Mouse (Mus musculus): ENCODE data around the gene Gm20518. TPM values are rescaled to one million over a fixed set of nuclear protein-coding genes. Genes with fewer than 3 reads are reported as not detected.

Gm20518 gene
- total and polyA plus RNA-seq, 2 experiments from 2014 or later = 0.07 to 0.76 TPM

DNA sequence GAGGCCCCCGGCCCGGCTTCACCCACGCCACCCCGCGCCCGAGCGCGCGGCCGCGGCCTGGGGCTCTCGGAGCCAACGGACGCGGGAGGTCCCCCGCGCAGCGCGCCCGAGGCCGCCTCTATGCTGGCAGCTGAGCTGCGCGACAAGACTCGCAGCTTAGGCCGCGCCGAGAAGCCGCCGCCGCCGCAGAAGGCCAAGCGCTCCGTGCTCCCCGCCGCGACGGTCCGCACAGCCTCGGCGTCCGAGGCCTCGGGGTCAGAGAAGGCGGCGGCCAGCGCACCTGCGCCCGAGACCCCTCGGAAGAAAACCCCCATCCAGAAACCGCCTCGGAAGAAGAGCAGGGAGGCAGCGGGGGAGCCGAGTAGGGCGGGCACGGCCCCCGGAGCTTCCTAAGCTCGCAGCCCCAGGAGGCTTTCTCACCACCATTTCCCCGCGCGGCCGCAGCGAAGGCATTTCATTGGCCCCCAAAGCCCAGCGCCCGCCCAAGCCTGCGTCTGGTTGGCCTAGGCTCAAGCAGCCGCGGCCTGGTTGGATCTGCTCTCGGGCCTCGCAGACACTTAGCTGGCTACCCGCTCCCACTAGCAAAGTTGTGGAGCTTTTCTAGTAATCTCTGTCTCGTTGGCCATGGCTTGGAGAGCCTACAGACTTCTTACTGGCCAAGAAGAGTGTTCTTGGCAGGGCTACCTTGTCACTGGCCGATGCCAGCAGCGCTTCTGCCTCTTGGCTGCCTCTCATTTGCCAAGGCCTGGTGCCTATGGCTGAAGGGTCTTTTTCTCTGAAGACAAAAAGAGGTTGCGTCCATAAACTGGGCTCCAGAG lies 84.1 kb downstream of the Gm20518 start:
- H3K9ac ChIP-seq = peak overlapping the region; percentile 90
- TF ChIP-seq CTCF (IDR thresholded peaks at IDR 0.05; ENCODE audit: low read depth) = no peak
- DNase-seq (peak; percentile 96), ATAC-seq (peak; percentile 93)
- H3K27me3 ChIP-seq (ENCODE audit: insufficient read depth, low read length) = peaks cover 34% of the 10 kb centered on the region
- peak overlapping the region; percentile 64 for H3K4me3 ChIP-seq (ENCODE audit: low read depth, low read length)
- no peaks in the 10 kb centered on the region for H3K9me3 ChIP-seq (ENCODE audit: low read length)
- H3K36me3 ChIP-seq (ENCODE audit: insufficient read depth) = no peaks in the 10 kb centered on the region
- H3K4me2 ChIP-seq (ENCODE audit: low read depth) = peak overlapping the region; percentile 97
- peaks cover 32% of the 10 kb centered on the region; the same call in 1 of the 2 replicates for H3K4me1 ChIP-seq (ENCODE audit: insufficient read depth)
- WGBS = 3% methylated on average over 64 of the region's 73 CpGs
- H3K27ac ChIP-seq (ENCODE audit: low read depth, low read length) = peak overlapping the region; percentile 93

GRCm38 (mm10) chr16:17806581-17807191 lies 84.8 kb downstream of the Gm20518 start:
- ATAC-seq (peak; percentile 32; the same call in 1 of the 2 replicates), DNase-seq (peak; percentile 70)
- Histone ChIP-seq H3K4me2 (ENCODE audit: low read depth) (peak overlapping the region; percentile 97), H3K27me3 (ENCODE audit: insufficient read depth, low read length) (peaks cover 42% of the 10 kb centered on the region), H3K4me1 (ENCODE audit: insufficient read depth) (peaks cover 33% of the 10 kb centered on the region; the same call in 1 of the 2 replicates), H3K27ac (ENCODE audit: low read depth, low read length) (peak overlapping the region; percentile 93), H3K9ac (peak overlapping the region; percentile 90), H3K36me3 (ENCODE audit: insufficient read depth) (no peaks in the 10 kb centered on the region), H3K4me3 (ENCODE audit: low read depth, low read length) (peak overlapping the region; percentile 64), H3K9me3 (ENCODE audit: low read length) (no peaks in the 10 kb centered on the region)
- peak; percentile 31; the same call in 1 of the 2 replicates for TF ChIP-seq CTCF (IDR thresholded peaks at IDR 0.05; ENCODE audit: low read depth)
- WGBS = under 1% methylated on average over 50 of the region's 50 CpGs

DNA sequence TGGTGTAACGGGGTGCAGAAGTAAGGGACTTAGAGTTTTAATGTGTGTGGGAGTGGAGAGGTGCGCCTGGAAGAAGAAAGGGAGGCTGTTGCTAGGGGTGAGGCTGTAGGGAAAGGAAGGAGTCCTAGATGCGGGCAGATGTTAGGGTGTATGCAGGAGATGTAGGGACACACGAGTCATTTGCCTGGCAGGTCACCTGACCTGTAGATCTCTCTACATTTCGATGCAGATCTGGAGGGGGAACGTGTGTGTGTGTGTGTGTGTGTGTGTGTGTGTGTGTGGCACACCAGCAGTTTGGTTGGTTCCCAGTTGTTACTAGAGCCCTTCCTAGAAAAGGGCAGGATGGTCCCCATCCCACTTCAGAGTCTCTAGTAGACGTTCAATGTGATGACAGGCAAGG lies 86.5 kb downstream of the Gm20518 start:
- no peaks in the 10 kb centered on the region for H3K9me3 ChIP-seq (ENCODE audit: low read length)
- DNase-seq (no peak), ATAC-seq (no peak)
- no peak for TF ChIP-seq CTCF (IDR thresholded peaks at IDR 0.05; ENCODE audit: low read depth)
- peaks cover 55% of the 10 kb centered on the region for H3K27me3 ChIP-seq (ENCODE audit: insufficient read depth, low read length)
- no peak overlapping the region for H3K27ac ChIP-seq (ENCODE audit: low read depth, low read length)
- H3K4me3 ChIP-seq (ENCODE audit: low read depth, low read length) = peak overlapping the region; percentile 31
- 9% methylated on average over 7 of the region's 7 CpGs for WGBS
- H3K4me2 ChIP-seq (ENCODE audit: low read depth) = peak overlapping the region; percentile 58; the same call in 1 of the 2 replicates
- H3K36me3 ChIP-seq (ENCODE audit: insufficient read depth) = no peaks in the 10 kb centered on the region
- 0 out of 2 replicates have a peak overlapping the region, but pooled peaks have one; percentile 35 for H3K9ac ChIP-seq
- peaks cover 31% of the 10 kb centered on the region; the same call in 1 of the 2 replicates for H3K4me1 ChIP-seq (ENCODE audit: insufficient read depth)

GRCm38 (mm10) chr16:17804449-17804912 lies 87.0 kb downstream of the Gm20518 start:
- H3K27ac ChIP-seq (ENCODE audit: low read depth, low read length) = no peak overlapping the region
- TF ChIP-seq CTCF (IDR thresholded peaks at IDR 0.05; ENCODE audit: low read depth) = no peak
- no peak for DNase-seq
- no peak for ATAC-seq
- peaks cover 58% of the 10 kb centered on the region for H3K27me3 ChIP-seq (ENCODE audit: insufficient read depth, low read length)
- peak overlapping the region; percentile 58 for H3K4me2 ChIP-seq (ENCODE audit: low read depth)
- peak overlapping the region; percentile 31 for H3K4me3 ChIP-seq (ENCODE audit: low read depth, low read length)
- H3K4me1 ChIP-seq (ENCODE audit: insufficient read depth) = peaks cover 28% of the 10 kb centered on the region; the same call in 1 of the 2 replicates
- no peaks in the 10 kb centered on the region for H3K36me3 ChIP-seq (ENCODE audit: insufficient read depth)
- peak overlapping the region; percentile 35; the same call in 1 of the 2 replicates for H3K9ac ChIP-seq
- 2% methylated on average over 33 of the region's 33 CpGs for WGBS
- no peaks in the 10 kb centered on the region for H3K9me3 ChIP-seq (ENCODE audit: low read length)

- H3K4me2 ChIP-seq (ENCODE audit: low read depth) = peak overlapping the region; percentile 59
- no peaks in the 10 kb centered on the region for H3K36me3 ChIP-seq (ENCODE audit: insufficient read depth)
- peaks cover 64% of the 10 kb centered on the region for H3K27me3 ChIP-seq (ENCODE audit: insufficient read depth, low read length)
- TF ChIP-seq CTCF (IDR thresholded peaks at IDR 0.05; ENCODE audit: low read depth) = no peak
- 8% methylated on average over 33 of the region's 33 CpGs for WGBS
- H3K27ac ChIP-seq (ENCODE audit: low read depth, low read length) = no peak overlapping the region
- H3K4me1 ChIP-seq (ENCODE audit: insufficient read depth) = peaks cover 23% of the 10 kb centered on the region; the same call in 1 of the 2 replicates
- H3K4me3 ChIP-seq (ENCODE audit: low read depth, low read length) = peak overlapping the region; percentile 41
- ATAC-seq = no peak
- no peak for DNase-seq
- 0 out of 2 replicates have a peak overlapping the region, but pooled peaks have one; percentile 35 for H3K9ac ChIP-seq
- no peaks in the 10 kb centered on the region for H3K9me3 ChIP-seq (ENCODE audit: low read length)
These were observed 87.6 kb downstream of the Gm20518 start for GRCm38 (mm10) chr16:17803675-17804448.

All from forebrain, postnatal 0 days (tissue).